Comparison of ENCODE assay signal across 11 mouse cellular contexts in the genomic region with DNA sequence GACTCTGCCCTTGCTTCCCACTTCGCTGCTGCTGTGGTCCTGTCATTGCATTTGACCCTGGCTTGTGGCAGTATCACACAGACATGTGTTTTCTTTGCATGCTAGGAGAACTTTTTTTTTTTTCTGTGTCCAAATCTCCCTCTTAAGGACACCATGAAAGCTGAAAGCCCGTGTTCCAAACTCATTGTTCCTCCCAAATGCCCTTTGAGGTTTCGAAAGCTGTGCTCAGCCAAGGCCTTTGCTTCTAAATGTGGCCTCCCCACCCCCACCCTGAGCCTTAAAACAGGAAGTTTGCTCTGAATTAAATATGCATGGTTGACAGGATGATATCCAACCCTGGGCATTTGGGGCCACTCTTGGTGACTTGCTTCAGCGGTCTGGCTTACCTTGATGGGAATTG. TPM values are rescaled to one million over a fixed set of nuclear protein-coding genes. Genes with fewer than 3 reads are reported as not detected.
DNase-seq lines count a peak whose midpoint lies in the region; ATAC-seq and TF ChIP-seq lines count a peak whose summit lies in the region.
"Had no signal": no experiment of that assay in that cellular context is flagged by ENCODE, and none has a peak within 500 bp of the region (broad histone marks: within the 10 kb centered on the region; RNA-seq: fewer than 3 reads in every experiment).

No protein-coding gene starts in this region.

- TF ChIP-seq CTCF in kidney, adult 2 months (conservative IDR thresholded peaks at IDR 0.05; ENCODE audit: insufficient read depth, insufficient read length, low read depth, low read length), result no peak
- no peak for TF ChIP-seq CTCF in bone marrow, adult 2 months (IDR thresholded peaks at IDR 0.05; ENCODE audit: control insufficient read depth, insufficient read depth, low read length)

- 31% methylated on average over 4 of the region's 4 CpGs for WGBS in kidney, adult 2 months
- 42% methylated on average over 4 of the region's 4 CpGs for WGBS in kidney, embryonic 16.5 days
- WGBS in bone marrow, adult 2 months, result 9% methylated on average over 4 of the region's 4 CpGs
- 36% methylated on average over 4 of the region's 4 CpGs for WGBS in liver, embryonic 11.5 days

- peak overlapping the region; percentile 19; the same call in 1 of the 2 replicates for H3K27ac ChIP-seq in kidney, adult 2 months (ENCODE audit: insufficient read depth, low read depth, low read length)
- no peak overlapping the region; the same call in 1 of the 2 replicates for H3K27ac ChIP-seq in kidney, embryonic 16.5 days (ENCODE audit: low read length)
- H3K27ac ChIP-seq in bone marrow, adult 2 months (ENCODE audit: control insufficient read depth, insufficient read depth, low read depth, low read length, poor library complexity), result peak overlapping the region; percentile 21
- H3K27ac ChIP-seq in liver, embryonic 11.5 days (ENCODE audit: low read depth, low read length), result no peak overlapping the region
- H3K27ac ChIP-seq: forebrain, embryonic 13.5 days; stomach, postnatal 0 days had no signal

- H3K27me3 ChIP-seq in kidney, adult 2 months (replicated peaks; ENCODE audit: control insufficient read depth, insufficient read depth, low read length), result no peaks in the 10 kb centered on the region
- H3K27me3 ChIP-seq in kidney, embryonic 16.5 days (ENCODE audit: insufficient read depth, low read length), result no peaks in the 10 kb centered on the region
- H3K27me3 ChIP-seq in liver, embryonic 11.5 days (replicated peaks; ENCODE audit: control insufficient read depth, insufficient read depth, low read length), result no peaks in the 10 kb centered on the region
- H3K27me3 ChIP-seq: forebrain, embryonic 13.5 days had no signal

- H3K36me3 ChIP-seq in kidney, adult 2 months (ENCODE audit: control insufficient read depth, insufficient read depth, low read length), result no peaks in the 10 kb centered on the region
- no peaks in the 10 kb centered on the region for H3K36me3 ChIP-seq in kidney, embryonic 16.5 days (ENCODE audit: insufficient read depth, low read length)
- H3K36me3 ChIP-seq in liver, embryonic 11.5 days (ENCODE audit: control insufficient read depth, insufficient read depth, low read length), result no peaks in the 10 kb centered on the region

- TF ChIP-seq POLR2A in kidney, adult 2 months (IDR thresholded peaks at IDR 0.05; ENCODE audit: low read depth, low read length), result no peak
- TF ChIP-seq POLR2A in bone marrow, adult 2 months (IDR thresholded peaks at IDR 0.05; ENCODE audit: borderline replicate concordance, control insufficient read depth, low read depth, low read length), result no peak

- peak; percentile 35 for DNase-seq in kidney, adult 2 months
- DNase-seq in ES-CJ7 (ENCODE audit: low read depth, low spot score), result peak; percentile 69
- no peak for DNase-seq in liver, embryonic 11.5 days (ENCODE audit: low spot score)
- DNase-seq in left cerebral cortex, postnatal 10 days (ENCODE audit: extremely low spot score in 1 of 2, low spot score in 2 of 2), result no peak
- DNase-seq in cerebellum, adult 11 months, result no peak
- DNase-seq in heart, postnatal 4 days, result no peak

- ATAC-seq in kidney, embryonic 16.5 days (ENCODE audit: low FRiP score, low TSS enrichment), result no peak
- no peak for ATAC-seq in liver, embryonic 11.5 days (replicated peaks; ENCODE audit: low FRiP score)
- ATAC-seq: forebrain, embryonic 13.5 days; inflammation-experienced regulatory T-cells, adult 6 months had no signal

- H3K9me3 ChIP-seq in kidney, embryonic 16.5 days (ENCODE audit: low read length), result no peaks in the 10 kb centered on the region
- H3K9me3 ChIP-seq in liver, embryonic 11.5 days (ENCODE audit: control insufficient read depth, low read length), result no peaks in the 10 kb centered on the region
- H3K9me3 ChIP-seq: forebrain, embryonic 13.5 days had no signal

- H3K4me3 ChIP-seq in kidney, adult 2 months (ENCODE audit: insufficient read depth, low read depth, low read length), result no peak overlapping the region
- H3K4me3 ChIP-seq in kidney, embryonic 16.5 days (ENCODE audit: low read length), result no peak overlapping the region
- no peak overlapping the region for H3K4me3 ChIP-seq in bone marrow, adult 2 months (replicated peaks; ENCODE audit: control insufficient read depth, low read depth, low read length)
- no peak overlapping the region for H3K4me3 ChIP-seq in liver, embryonic 11.5 days (ENCODE audit: low read depth, low read length)
- H3K4me3 ChIP-seq: forebrain, embryonic 13.5 days had no signal

- no peak overlapping the region for H3K4me2 ChIP-seq in kidney, embryonic 16.5 days (replicated peaks; ENCODE audit: low read depth, low read length)
- 0 out of 2 replicates have a peak overlapping the region, but pooled peaks have one; percentile 7 for H3K4me2 ChIP-seq in liver, embryonic 11.5 days
- H3K4me2 ChIP-seq: forebrain, embryonic 13.5 days had no signal

- intact Hi-C loops in left cerebral cortex, postnatal 10 days (cut with DNase I), result no loop called here

- no peak overlapping the region for H3K9ac ChIP-seq in kidney, embryonic 16.5 days (replicated peaks; ENCODE audit: low read length)
- no peak overlapping the region for H3K9ac ChIP-seq in liver, embryonic 11.5 days (ENCODE audit: low read depth, low read length)
- H3K9ac ChIP-seq: forebrain, embryonic 13.5 days had no signal

- peaks cover 32% of the 10 kb centered on the region for H3K4me1 ChIP-seq in kidney, adult 2 months (ENCODE audit: control insufficient read depth, insufficient read depth, low read length)
- H3K4me1 ChIP-seq in kidney, embryonic 16.5 days (ENCODE audit: insufficient read depth, low read length), result peaks cover 60% of the 10 kb centered on the region
- H3K4me1 ChIP-seq in bone marrow, adult 2 months (ENCODE audit: control insufficient read depth, insufficient read depth, low read length), result peaks cover 6% of the 10 kb centered on the region
- peaks cover 29% of the 10 kb centered on the region for H3K4me1 ChIP-seq in liver, embryonic 11.5 days (replicated peaks; ENCODE audit: control insufficient read depth, insufficient read depth, low read length)
- H3K4me1 ChIP-seq: forebrain, embryonic 13.5 days had no signal

RNA-seq across cellular contexts. Expression of a gene that starts 27.0 kb away (rescaled TPM):
- polyA plus RNA-seq in kidney, adult 2 months (2012; rRNA removed), result 17.7 and 19.6 TPM in 2 replicates
- 41.4 and 48.4 TPM in 2 replicates for polyA plus RNA-seq in kidney, embryonic 16.5 days (2015; fragmentation: Nextera tagmentation; extraction: Ambion mirVana)
- polyA plus RNA-seq in bone marrow, adult 2 months (2011; ENCODE audit: insufficient read depth, insufficient read length, low replicate concordance, missing spikeins), result 4.1 and 9.2 TPM in 2 replicates
- polyA plus RNA-seq in liver, embryonic 11.5 days (2014; fragmentation: Nextera tagmentation; extraction: Ambion mirVana), result 15.9 and 17.2 TPM in 2 replicates
- 10 to 100 TPM; 19.4 to 20.8 TPM for total RNA-seq in left cerebral cortex, postnatal 10 days (2021)
- 10 to 100 TPM; 53.7 to 56.5 TPM for total RNA-seq in heart, postnatal 4 days (2021)

Comparison
In these comparisons a context has a peak if more than half of its experiments do, and no peak if none do; other contexts are left out.
1. H3K27ac ChIP-seq: peak in kidney, adult 2 months (single experiment) and bone marrow, adult 2 months (single experiment); none in kidney, embryonic 16.5 days (single experiment) and liver, embryonic 11.5 days (single experiment).
2. DNase-seq: peak in kidney, adult 2 months (single experiment) and ES-CJ7 (single experiment); none in liver, embryonic 11.5 days (single experiment), left cerebral cortex, postnatal 10 days (0 of 2), cerebellum, adult 11 months (single experiment) and heart, postnatal 4 days (single experiment).